Mouse (Mus musculus) small intestine, adult 2 months (tissue): ENCODE measurements around the gene Ndufab1.

Experiments
- CTCF ChIP-seq: fragments of 200-500 bp; IDR thresholded peaks from 2 replicates; pipeline ENCODE4 v1.5.1; 2012; ENCODE audit warnings: low read depth, mild to moderate bottlenecking, control low read depth, inconsistent platforms, low read length, moderate library complexity, mixed read lengths; ENCODE audit not compliant: insufficient replicate concordance, insufficient read length; ENCODE audit errors: extremely low read depth
- POLR2A ChIP-seq: fragments of 200-500 bp; IDR thresholded peaks from 2 replicates; pipeline ENCODE4 v1.6.1; 2012; ENCODE audit warnings: low read depth, mild to moderate bottlenecking, control low read depth, inconsistent platforms, low read length, moderate library complexity

GRCm38 (mm10) chr7:122081071-122081470 is 20.6 kb downstream of the Ndufab1 start:
- TF ChIP-seq POLR2A (no peak), CTCF (no peak)
